ENCODE assay signal across 7 mouse cellular contexts in the genomic region with DNA sequence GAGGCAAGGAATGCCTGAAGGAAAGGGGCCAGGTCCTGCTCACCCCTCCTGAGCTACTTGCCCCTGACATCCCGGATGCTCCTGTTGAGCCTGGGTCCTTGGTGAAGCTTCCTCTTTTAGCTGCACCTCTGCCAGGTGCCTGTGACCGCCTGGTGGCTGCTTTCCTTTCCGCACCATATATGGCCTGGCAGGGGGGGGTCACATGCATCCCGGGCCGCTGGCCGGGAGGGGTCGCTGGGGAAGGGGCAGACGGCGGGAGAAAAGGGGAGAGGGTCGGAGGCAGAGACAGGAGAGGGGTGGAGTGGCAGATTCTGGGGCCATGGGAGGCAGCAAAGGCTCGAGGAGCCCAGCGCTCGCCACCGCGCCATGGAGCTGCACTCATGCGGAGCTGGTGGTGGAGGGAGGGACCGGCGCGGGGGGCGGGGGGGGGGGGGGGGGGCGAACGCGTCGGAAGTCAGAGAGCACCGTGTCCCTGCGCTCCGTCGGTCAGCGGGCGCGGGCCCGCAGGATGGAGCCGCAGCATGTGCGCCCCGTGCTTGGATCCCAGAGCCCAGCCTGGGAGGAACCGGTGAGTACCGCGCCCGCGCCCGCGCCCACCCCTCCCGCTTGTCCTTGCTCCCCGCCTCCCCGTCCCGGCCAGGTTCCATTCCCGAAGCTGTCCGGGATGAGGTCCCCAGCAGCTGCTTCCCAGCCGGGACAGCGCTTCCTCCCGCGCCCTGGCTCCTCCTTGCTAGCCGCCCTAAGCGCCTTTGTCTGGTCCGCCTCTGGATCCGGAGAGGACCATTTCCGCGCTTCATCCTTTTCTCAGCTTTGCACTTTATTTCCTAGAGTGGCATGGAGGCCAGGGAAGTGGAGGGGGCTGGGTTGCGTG. TPM values are rescaled to one million over a fixed set of nuclear protein-coding genes. Genes with fewer than 3 reads are reported as not detected.
DNase-seq lines count a peak whose midpoint lies in the region; ATAC-seq and TF ChIP-seq lines count a peak whose summit lies in the region.
"Not testable (repeated sequence)": the region's sequence is repeated elsewhere in the genome, so short reads cannot be mapped to it uniquely, and the experiment has no call there.

A gene (plus strand): TSS at position 484 of the 871 bp plus-strand sequence.

- peak within 1 kb of the TSS; percentile 62 for H3K9ac ChIP-seq in forebrain, embryonic 13.5 days
- H3K9ac ChIP-seq in heart, embryonic 14.5 days (ENCODE audit: low read length); intestine, postnatal 0 days (ENCODE audit: low read depth, low read length): not testable (repeated sequence)

- not testable (repeated sequence) for H3K9me3 ChIP-seq in forebrain, embryonic 13.5 days (replicated peaks); heart, embryonic 14.5 days (ENCODE audit: control insufficient read depth, low read length); intestine, postnatal 0 days (ENCODE audit: control insufficient read depth)

- peak within 1 kb of the TSS; percentile 67 for H3K4me2 ChIP-seq in forebrain, embryonic 13.5 days
- H3K4me2 ChIP-seq in heart, embryonic 14.5 days (ENCODE audit: low read length) = peak within 1 kb of the TSS; percentile 57
- peak within 1 kb of the TSS; percentile 41 for H3K4me2 ChIP-seq in intestine, postnatal 0 days (replicated peaks; ENCODE audit: low read depth)

- H3K4me1 ChIP-seq in forebrain, embryonic 13.5 days; heart, embryonic 14.5 days (ENCODE audit: control insufficient read depth in 2 of 2, insufficient read depth in 2 of 2, low read length in 2 of 2); intestine, postnatal 0 days (replicated peaks; ENCODE audit: control insufficient read depth, insufficient read depth, low read length): not testable (repeated sequence)

- intact Hi-C loops in left cerebral cortex, postnatal 36 days (cut with DNase I) = not testable (repeated sequence)

- TF ChIP-seq CTCF in intestine, postnatal 0 days (IDR thresholded peaks at IDR 0.05; ENCODE audit: low read depth) = not testable (repeated sequence)

- not testable (repeated sequence) for H3K36me3 ChIP-seq in forebrain, embryonic 13.5 days (ENCODE audit: poor library complexity, severe bottlenecking); heart, embryonic 14.5 days (ENCODE audit: control insufficient read depth, insufficient read depth, low read length); intestine, postnatal 0 days (ENCODE audit: control insufficient read depth, insufficient read depth)

- ATAC-seq in forebrain, embryonic 13.5 days; heart, embryonic 14.5 days (ENCODE audit: insufficient number of reproducible peaks, insufficient read depth, low FRiP score, low read depth); intestine, postnatal 0 days: not testable (repeated sequence)

- H3K27me3 ChIP-seq in forebrain, embryonic 13.5 days; heart, embryonic 14.5 days (ENCODE audit: control insufficient read depth, insufficient read depth, low read length); intestine, postnatal 0 days (replicated peaks; ENCODE audit: control insufficient read depth, insufficient read depth, low read length): not testable (repeated sequence)

- WGBS in forebrain, embryonic 13.5 days = 0% methylated on average over 21 of the region's 59 CpGs
- WGBS in heart, embryonic 14.5 days = 2% methylated on average over 25 of the region's 59 CpGs
- 2% methylated on average over 30 of the region's 59 CpGs for WGBS in intestine, postnatal 0 days

- peak; percentile 0 for DNase-seq in brain, adult 2 months (ENCODE audit: low read depth, low spot score)
- peak; percentile 36 to 48 for DNase-seq in left cerebral cortex, postnatal 36 days (ENCODE audit: low spot score in 2 of 2)
- DNase-seq in lung, postnatal 36 days = peak; percentile 36
- DNase-seq in retina, postnatal 1 day = peak; percentile 27

- peak within 1 kb of the TSS; percentile 48 for H3K4me3 ChIP-seq in forebrain, embryonic 13.5 days
- H3K4me3 ChIP-seq in heart, embryonic 14.5 days (ENCODE audit: control insufficient read depth in 1 of 2, insufficient read depth in 1 of 2, low read depth in 1 of 2, low read length in 2 of 2) = peak within 1 kb of the TSS; percentile 21 to 28
- not testable (repeated sequence) for H3K4me3 ChIP-seq in intestine, postnatal 0 days (ENCODE audit: low read depth, low read length)

- not testable (repeated sequence) for H3K27ac ChIP-seq in forebrain, embryonic 13.5 days; heart, embryonic 14.5 days (replicated peaks in 1 of 2; ENCODE audit: control insufficient read depth in 1 of 2, insufficient read depth in 1 of 2, low read depth in 2 of 2, low read length in 2 of 2); intestine, postnatal 0 days (ENCODE audit: low read depth, low read length)

RNA-seq across cellular contexts. Expression of the gene that starts here (rescaled TPM):
- polyA plus RNA-seq in forebrain, embryonic 13.5 days (2015; fragmentation: Nextera tagmentation; extraction: Ambion mirVana) = 1.9 and 2.3 TPM in 2 replicates
- 0.55 TPM in 1 of 2 replicates, not detected in the other for polyA plus RNA-seq in heart, embryonic 14.5 days (2014; fragmentation: Nextera tagmentation; extraction: Ambion mirVana)
- polyA plus RNA-seq in intestine, postnatal 0 days (2015; fragmentation: Nextera tagmentation; extraction: Ambion mirVana) = 0.18 TPM in 1 of 2 replicates, not detected in the other
- not detected for total RNA-seq in left cerebral cortex, postnatal 36 days (2021)

Comparison
In these comparisons a context has a peak if more than half of its experiments do, and no peak if none do; other contexts are left out.
1. Peak in DNase-seq in left cerebral cortex, postnatal 36 days; RNA of the gene not detected or under 1 TPM.